Mouse (Mus musculus) midbrain, embryonic 15.5 days (tissue): Measurements from ENCODE around the gene Ccdc85c. TPM values are rescaled to one million over a fixed set of nuclear protein-coding genes. Genes with fewer than 3 reads are reported as not detected.

ENCODE experiments used
- ATAC-seq: fragments of 200-750 bp; cut with Nextera tagmentation; replicated peaks from 2 replicates; pipeline ENCODE4 v1.8.0; 2017; ENCODE audit warnings: moderate TSS enrichment
- H3K27ac ChIP-seq: fragments of 300-500 bp; sonication (generic); 2 replicates; pipeline ENCODE4 v1.5.1; 2015; ENCODE audit warnings: mild to moderate bottlenecking, inconsistent platforms
- H3K27me3 ChIP-seq: fragments of 300-500 bp; sonication (generic); replicated peaks from 2 replicates; pipeline ENCODE4 v1.6.1; 2015; ENCODE audit warnings: inconsistent platforms
- H3K36me3 ChIP-seq: fragments of 300-500 bp; sonication (generic); replicated peaks from 2 replicates; pipeline ENCODE4 v1.6.1; 2015; ENCODE audit warnings: inconsistent platforms
- H3K4me1 ChIP-seq: fragments of 300-500 bp; sonication (generic); 2 replicates; pipeline ENCODE4 v1.6.1; 2015; ENCODE audit warnings: inconsistent platforms
- H3K4me2 ChIP-seq: fragments of 300-500 bp; sonication (generic); 2 replicates; pipeline ENCODE4 v1.6.1; 2015; ENCODE audit warnings: inconsistent platforms, mild to moderate bottlenecking, moderate library complexity
- H3K4me3 ChIP-seq: fragments of 300-500 bp; sonication (generic); 2 replicates; pipeline ENCODE4 v1.5.1; 2015; ENCODE audit warnings: mild to moderate bottlenecking, inconsistent platforms
- H3K9ac ChIP-seq: fragments of 300-500 bp; sonication (generic); 2 replicates; pipeline ENCODE4 v1.6.1; 2015; ENCODE audit warnings: mild to moderate bottlenecking, inconsistent platforms
- H3K9me3 ChIP-seq: fragments of 300-500 bp; sonication (generic); 2 replicates; pipeline ENCODE4 v1.6.1; 2016; ENCODE audit warnings: inconsistent platforms
- WGBS: fragments of 180-500 bp; shearing (Covaris S2); methylation state at CpG from one replicate; pipeline ENCODE4 v1.1.7; 2015; ENCODE audit warnings: mixed read lengths; 5-methylcytosine and 5-hydroxymethylcytosine counted together
- polyA plus RNA-seq: library from polyadenylated mRNA; unstranded; fragments of >200 nt; fragmentation: Nextera tagmentation; extraction: Ambion mirVana; gene quantifications from 2 replicates; pipeline ENCODE4 v1.2.1, GENCODE M21; 2015

Ccdc85c gene
- polyA plus RNA-seq, 1 experiment from 2014 or later, result 15.8 TPM

DNA sequence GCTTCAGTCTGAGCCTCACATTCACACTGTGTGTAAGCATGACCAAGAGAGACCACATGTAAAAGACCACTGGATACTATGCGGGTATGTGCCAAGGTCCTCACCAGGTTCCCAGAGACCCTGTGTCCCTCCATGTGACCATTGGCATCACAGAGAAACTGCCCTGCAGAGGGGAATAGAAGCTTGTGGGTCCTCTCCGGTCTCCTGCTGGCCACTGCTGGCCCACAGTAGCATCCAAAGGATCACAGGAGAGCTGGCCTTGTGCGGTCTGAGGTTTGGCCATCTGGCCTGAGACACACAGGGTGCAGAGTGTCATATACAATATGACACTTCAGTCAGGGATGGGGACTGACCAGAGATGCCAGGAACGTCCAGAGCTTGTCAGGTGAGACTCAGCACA, 34.8 kb upstream of the Ccdc85c start:
- no peaks in the 10 kb centered on the region for H3K9me3 ChIP-seq
- WGBS, result 89% methylated on average over 4 of the region's 4 CpGs
- no peak for ATAC-seq
- H3K9ac ChIP-seq, result no peak overlapping the region
- peaks cover 14% of the 10 kb centered on the region for H3K4me1 ChIP-seq
- H3K4me2 ChIP-seq, result no peak overlapping the region
- H3K27ac ChIP-seq, result no peak overlapping the region
- H3K36me3 ChIP-seq, result no peaks in the 10 kb centered on the region
- H3K27me3 ChIP-seq, result peaks cover 5% of the 10 kb centered on the region; the same call in 1 of the 2 replicates
- H3K4me3 ChIP-seq, result no peak overlapping the region

DNA sequence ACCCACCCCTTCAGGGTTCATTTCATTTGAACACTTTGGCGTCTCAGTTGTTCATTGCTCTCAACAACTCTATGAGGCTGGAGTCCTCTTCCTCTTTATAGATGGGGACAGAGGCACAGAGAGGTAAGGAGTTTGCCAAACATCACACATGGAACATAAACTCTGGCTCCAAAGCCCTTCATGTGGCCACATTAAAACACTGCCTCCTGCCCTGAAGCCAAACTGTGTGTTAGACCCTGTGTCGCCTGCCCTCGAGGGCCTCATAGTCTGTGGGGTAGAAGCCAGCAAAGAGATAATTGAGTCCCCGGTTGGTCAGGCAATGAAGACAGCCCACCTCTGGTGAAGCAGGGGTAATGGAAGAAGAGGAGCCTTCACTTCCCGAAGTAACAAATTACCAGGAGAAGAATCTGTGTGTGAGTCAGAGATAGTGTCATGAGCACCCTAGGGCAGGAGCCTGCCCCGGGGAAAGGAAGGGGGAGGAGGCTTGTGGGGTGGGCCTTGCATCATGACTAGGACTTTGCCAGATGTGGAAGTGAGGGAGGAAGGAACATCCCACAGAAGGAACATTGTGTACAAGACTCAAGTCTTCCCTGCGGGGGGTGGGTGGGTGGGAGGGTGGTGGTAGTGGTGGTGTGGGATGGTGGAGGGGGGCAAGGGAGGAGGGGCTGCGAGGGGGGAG, 34.0 kb upstream of the Ccdc85c start:
- no peaks in the 10 kb centered on the region for H3K36me3 ChIP-seq
- H3K27me3 ChIP-seq, result peaks cover 5% of the 10 kb centered on the region; the same call in 1 of the 2 replicates
- H3K9me3 ChIP-seq, result no peaks in the 10 kb centered on the region
- peaks cover 14% of the 10 kb centered on the region for H3K4me1 ChIP-seq
- H3K9ac ChIP-seq, result no peak overlapping the region
- no peak for ATAC-seq
- 75% methylated on average over 8 of the region's 8 CpGs for WGBS
- H3K27ac ChIP-seq, result no peak overlapping the region
- no peak overlapping the region for H3K4me3 ChIP-seq
- H3K4me2 ChIP-seq, result no peak overlapping the region

DNA sequence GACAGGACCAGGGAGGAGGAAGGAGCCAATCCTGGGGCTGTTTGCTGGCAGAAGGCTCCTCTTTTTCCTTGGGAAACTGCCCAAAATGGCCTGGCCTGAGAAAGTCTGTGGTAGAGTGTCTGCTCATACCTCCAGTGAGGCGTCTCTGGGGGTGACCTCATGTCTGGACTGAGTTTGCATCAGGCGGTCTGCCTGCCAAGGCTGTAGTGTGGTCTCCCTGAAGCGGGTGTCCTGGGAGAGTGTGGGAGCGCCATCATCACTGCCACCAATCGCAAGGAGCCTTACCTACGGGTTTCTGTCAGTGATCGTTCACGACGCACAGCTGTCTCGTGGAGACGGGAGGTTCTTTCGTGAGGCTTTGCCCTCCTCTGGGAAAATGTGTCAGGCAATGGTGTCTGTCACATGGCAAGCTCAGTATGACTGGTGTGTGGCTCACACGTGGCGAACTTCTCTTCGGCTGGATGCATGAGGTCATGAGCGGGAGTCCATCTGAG, 33.2 kb upstream of the Ccdc85c start:
- ATAC-seq, result no peak
- H3K9me3 ChIP-seq, result no peaks in the 10 kb centered on the region
- H3K27ac ChIP-seq, result no peak overlapping the region
- peaks cover 14% of the 10 kb centered on the region for H3K4me1 ChIP-seq
- WGBS, result 87% methylated on average over 16 of the region's 16 CpGs
- H3K4me3 ChIP-seq, result no peak overlapping the region
- peaks cover 5% of the 10 kb centered on the region; the same call in 1 of the 2 replicates for H3K27me3 ChIP-seq
- no peak overlapping the region for H3K9ac ChIP-seq
- no peaks in the 10 kb centered on the region for H3K36me3 ChIP-seq
- no peak overlapping the region for H3K4me2 ChIP-seq

DNA sequence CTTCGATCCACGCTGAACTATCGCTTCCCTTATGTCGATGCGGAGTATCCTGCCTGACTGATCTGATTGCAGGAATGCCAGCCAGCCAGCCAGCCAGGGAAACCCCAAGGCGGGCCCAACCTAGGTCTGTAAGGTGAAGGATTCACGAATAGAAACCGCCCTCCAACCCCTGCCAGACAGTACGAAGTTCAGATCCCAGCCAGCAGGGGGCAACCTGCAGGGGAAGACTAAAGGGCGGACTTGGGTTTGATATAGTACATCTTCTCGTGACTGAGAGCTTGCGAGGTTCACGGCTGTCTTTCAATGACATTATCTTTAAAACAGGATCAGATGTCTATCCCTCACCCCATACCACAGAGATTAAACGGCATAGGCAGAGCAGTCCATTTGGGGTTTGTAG, 32.3 kb upstream of the Ccdc85c start:
- Histone ChIP-seq H3K9me3 (no peaks in the 10 kb centered on the region), H3K4me1 (peaks cover 14% of the 10 kb centered on the region), H3K4me3 (no peak overlapping the region), H3K36me3 (no peaks in the 10 kb centered on the region), H3K9ac (no peak overlapping the region), H3K27me3 (peaks cover 5% of the 10 kb centered on the region; the same call in 1 of the 2 replicates), H3K4me2 (no peak overlapping the region), H3K27ac (no peak overlapping the region)
- no peak for ATAC-seq
- WGBS, result 27% methylated on average over 14 of the region's 14 CpGs

DNA sequence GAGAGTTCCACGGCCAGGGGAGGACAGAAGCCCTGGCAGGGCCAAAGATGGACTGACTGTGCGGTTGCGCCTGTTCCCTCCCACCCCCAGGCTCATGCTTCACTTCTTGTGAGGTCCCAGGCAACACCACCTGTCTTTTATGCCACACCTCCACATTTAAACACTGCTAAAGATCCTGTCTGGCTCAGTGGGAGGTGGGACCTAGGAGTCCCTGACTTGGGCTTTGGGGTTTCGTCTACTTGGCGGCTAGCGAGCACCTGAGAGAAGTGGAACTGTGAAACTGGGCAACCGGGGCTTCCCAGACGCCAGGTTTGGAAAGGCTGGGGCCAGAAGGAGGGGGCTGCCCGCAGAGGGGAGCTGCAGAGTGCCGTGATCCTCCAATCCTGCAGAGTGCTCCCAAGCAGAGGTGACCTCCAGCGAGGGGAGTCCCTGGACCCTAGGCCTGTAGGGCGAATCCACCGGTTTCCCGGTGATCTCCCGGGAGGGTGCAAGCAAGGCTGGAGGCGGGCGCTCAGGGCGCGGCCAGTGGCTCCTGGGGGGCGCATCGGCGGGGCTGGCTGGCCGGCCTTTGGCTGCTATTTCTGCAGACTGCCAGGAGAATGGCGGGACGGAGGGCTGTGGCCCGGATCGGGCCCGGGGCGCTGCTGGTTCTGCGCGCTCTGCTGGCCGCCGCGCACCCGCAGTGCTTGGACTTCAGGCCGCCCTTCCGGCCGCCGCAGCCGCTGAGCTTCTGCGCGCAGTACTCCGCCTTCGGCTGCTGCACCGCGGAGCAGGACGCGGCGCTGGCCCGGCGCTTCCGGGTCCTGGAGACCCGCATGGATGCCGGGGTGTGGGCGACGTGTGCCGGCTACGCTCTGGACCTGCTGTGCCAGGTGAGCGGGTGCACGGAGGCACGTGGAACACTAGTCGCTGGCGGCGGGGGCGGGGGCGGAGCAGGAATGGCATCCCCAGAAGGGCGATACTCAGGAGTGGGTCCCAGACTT, 30.9 kb upstream of the Ccdc85c start, which contains the start of gene Hhipl1:
Gene Hhipl1, plus strand, starts transcription at position 459 of the 983 bp plus-strand sequence.
- WGBS, result 4% methylated on average over 66 of the region's 67 CpGs
- Histone ChIP-seq H3K36me3 (no peaks in the 10 kb centered on the region), H3K27me3 (peaks cover 5% of the 10 kb centered on the region; the same call in 1 of the 2 replicates), H3K4me3 (peak within 1 kb of the TSS; percentile 54), H3K4me2 (peak within 1 kb of the TSS; percentile 98), H3K27ac (peak within 1 kb of the TSS; percentile 36), H3K4me1 (peaks cover 14% of the 10 kb centered on the region), H3K9me3 (no peaks in the 10 kb centered on the region), H3K9ac (peak within 1 kb of the TSS; percentile 64)
- peak; percentile 66 for ATAC-seq

DNA sequence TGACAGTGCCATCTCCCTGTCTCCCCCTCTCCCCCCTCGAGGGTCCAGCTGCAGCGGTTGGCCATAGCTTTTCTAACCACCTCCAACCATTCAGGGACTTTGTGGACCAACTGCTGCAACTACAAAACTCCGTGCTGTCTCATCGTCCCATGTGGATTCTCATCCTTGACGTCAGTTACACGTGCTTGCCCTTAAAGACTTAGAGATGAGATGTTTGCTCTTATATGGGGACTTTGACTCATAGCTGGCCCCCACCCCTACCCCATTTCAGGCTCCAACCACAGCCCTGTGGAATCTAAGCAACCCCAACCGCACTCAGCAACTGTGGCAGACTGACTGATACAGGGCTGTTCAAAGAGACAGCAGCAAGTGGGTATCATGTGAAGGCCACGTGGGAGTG, 29.9 kb upstream of the Ccdc85c start:
- Histone ChIP-seq H3K27me3 (peaks cover 5% of the 10 kb centered on the region; the same call in 1 of the 2 replicates), H3K4me1 (peaks cover 10% of the 10 kb centered on the region), H3K4me3 (no peak overlapping the region), H3K36me3 (no peaks in the 10 kb centered on the region), H3K9me3 (no peaks in the 10 kb centered on the region), H3K27ac (no peak overlapping the region), H3K9ac (no peak overlapping the region), H3K4me2 (no peak overlapping the region)
- ATAC-seq, result no peak
- WGBS, result 85% methylated on average over 8 of the region's 8 CpGs

DNA sequence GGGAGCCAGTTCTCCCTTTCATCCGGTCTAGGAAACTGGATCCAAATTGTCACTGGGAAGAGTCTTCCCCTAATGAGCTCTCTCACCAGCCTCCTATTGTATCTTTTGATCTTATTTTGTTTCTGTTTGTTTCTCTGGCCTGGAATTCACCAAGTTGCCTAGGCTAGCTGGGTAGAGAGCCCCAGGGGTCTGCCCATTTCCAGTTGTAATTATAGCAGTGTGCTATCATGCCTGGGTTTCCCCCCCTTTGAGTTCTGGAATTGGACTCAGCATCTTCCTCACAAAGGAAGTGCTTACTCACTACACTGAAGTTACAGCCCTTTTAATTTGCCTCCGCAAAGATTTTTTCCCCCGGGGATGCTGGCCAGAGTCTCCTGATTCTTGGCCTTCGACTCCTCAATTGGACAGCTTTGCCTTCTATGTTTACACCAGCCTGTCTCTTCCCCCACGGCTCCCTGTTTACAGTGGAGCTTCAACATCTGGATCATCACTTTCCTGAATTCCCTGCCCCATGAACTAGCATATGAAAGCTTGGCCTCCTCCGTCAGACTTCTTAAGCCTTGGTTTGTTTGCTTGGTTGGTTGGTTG, 28.6 kb upstream of the Ccdc85c start:
- no peak overlapping the region for H3K4me3 ChIP-seq
- no peaks in the 10 kb centered on the region for H3K9me3 ChIP-seq
- no peaks in the 10 kb centered on the region for H3K36me3 ChIP-seq
- H3K27ac ChIP-seq, result no peak overlapping the region
- H3K9ac ChIP-seq, result no peak overlapping the region
- 65% methylated on average over 6 of the region's 6 CpGs for WGBS
- no peak overlapping the region for H3K4me2 ChIP-seq
- ATAC-seq, result no peak
- H3K4me1 ChIP-seq, result peaks cover 10% of the 10 kb centered on the region
- peaks cover 5% of the 10 kb centered on the region; the same call in 1 of the 2 replicates for H3K27me3 ChIP-seq

DNA sequence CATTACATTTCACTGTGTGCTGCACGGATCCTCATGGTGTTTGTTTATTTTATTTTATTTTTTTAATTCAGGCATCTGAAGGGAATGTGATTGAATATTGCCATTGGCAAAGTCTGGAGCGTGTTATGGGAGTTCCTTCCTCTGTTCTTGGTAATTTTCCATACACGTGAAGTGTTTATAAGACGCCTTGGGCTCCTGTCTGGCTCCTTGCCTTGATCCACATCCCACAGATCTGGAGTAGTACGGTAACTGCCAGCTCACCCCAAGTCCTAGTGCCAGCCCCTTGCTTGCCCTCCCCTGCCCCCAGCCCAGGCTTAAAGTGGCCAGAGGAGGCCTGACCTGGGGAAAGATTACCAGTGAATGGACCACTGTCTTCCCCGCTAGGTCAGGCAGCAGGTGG, 25.8 kb upstream of the Ccdc85c start:
- no peak overlapping the region for H3K9ac ChIP-seq
- H3K4me2 ChIP-seq, result no peak overlapping the region
- peaks cover 5% of the 10 kb centered on the region; the same call in 1 of the 2 replicates for H3K27me3 ChIP-seq
- H3K4me1 ChIP-seq, result peaks cover 5% of the 10 kb centered on the region; the same call in 1 of the 2 replicates
- H3K9me3 ChIP-seq, result no peaks in the 10 kb centered on the region
- WGBS, result 77% methylated on average over 6 of the region's 6 CpGs
- no peak for ATAC-seq
- no peak overlapping the region for H3K4me3 ChIP-seq
- no peaks in the 10 kb centered on the region for H3K36me3 ChIP-seq
- no peak overlapping the region for H3K27ac ChIP-seq

DNA sequence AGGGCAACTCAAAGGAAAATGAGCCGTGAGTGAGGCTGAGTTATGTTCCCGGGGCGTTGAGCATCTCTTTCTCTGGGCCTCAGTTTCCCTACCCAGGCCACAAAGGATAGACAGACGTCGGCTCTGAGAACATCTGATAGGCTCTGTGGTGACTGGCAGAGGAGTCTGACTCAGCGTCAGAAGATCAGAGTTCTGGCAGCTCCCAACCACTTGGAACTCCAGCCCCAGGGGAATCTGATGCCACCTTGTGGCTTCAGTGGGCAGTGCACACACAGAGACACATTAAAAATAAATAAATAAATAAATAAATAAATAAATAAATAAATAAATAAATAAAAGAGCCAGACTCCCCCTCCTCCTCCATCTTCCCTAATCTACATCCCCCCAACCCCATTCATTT, 21.8 kb upstream of the Ccdc85c start:
- 86% methylated on average over 6 of the region's 6 CpGs for WGBS
- Histone ChIP-seq H3K4me1 (peaks cover 9% of the 10 kb centered on the region), H3K27ac (no peak overlapping the region), H3K9ac (no peak overlapping the region), H3K9me3 (no peaks in the 10 kb centered on the region), H3K4me3 (no peak overlapping the region), H3K4me2 (no peak overlapping the region), H3K27me3 (no peaks in the 10 kb centered on the region), H3K36me3 (no peaks in the 10 kb centered on the region)
- no peak for ATAC-seq

DNA sequence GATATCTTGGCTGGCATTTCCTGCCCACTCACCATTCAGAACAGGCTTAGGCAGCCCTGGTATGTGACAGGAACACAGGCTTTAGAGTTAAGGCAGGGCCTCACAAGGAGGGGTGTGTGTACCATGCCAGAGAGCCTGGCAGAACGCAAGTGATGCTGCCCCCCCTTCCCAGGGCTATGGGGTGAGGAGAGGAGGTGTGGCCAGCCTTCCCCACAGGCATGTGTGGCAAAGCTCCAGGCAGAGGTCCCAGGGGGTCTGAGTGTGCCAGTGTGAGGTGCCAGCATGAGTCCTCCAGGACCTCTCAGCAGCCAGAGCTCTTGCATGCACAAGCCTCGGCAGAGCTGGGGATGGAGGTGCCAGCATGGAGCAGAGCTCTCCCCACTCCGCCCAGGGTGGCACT, 19.4 kb upstream of the Ccdc85c start:
- no peaks in the 10 kb centered on the region for H3K9me3 ChIP-seq
- no peaks in the 10 kb centered on the region for H3K36me3 ChIP-seq
- no peaks in the 10 kb centered on the region for H3K27me3 ChIP-seq
- peaks cover 10% of the 10 kb centered on the region for H3K4me1 ChIP-seq
- H3K4me3 ChIP-seq, result no peak overlapping the region
- 71% methylated on average over 3 of the region's 3 CpGs for WGBS
- no peak overlapping the region for H3K27ac ChIP-seq
- no peak overlapping the region for H3K4me2 ChIP-seq
- ATAC-seq, result 0 out of 2 replicates have a peak, but pooled peaks have one; percentile 17
- no peak overlapping the region for H3K9ac ChIP-seq

DNA sequence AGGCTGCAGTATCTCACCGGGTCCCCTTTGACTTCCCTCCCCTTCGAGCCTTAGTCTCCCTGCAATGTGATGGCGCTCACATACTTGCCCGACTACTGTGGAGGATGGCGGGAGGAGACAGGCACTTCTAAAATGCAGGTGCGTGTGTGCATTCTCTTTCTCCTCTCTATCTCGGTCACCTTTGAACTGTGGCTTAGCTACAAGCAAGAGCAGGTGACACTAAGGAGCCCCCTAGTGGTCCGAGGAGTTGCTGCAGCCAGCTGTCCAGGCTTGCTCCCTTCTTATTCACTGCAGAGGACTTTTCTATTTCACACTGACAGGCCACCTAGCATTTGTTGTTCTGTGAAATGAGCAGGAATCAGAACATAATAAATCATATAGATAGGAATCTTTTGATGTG, 17.7 kb upstream of the Ccdc85c start:
- Histone ChIP-seq H3K27ac (0 out of 2 replicates have a peak overlapping the region, but pooled peaks have one; percentile 18), H3K36me3 (no peaks in the 10 kb centered on the region), H3K9ac (no peak overlapping the region), H3K4me2 (peak overlapping the region; percentile 38), H3K4me1 (peaks cover 10% of the 10 kb centered on the region), H3K27me3 (no peaks in the 10 kb centered on the region), H3K9me3 (no peaks in the 10 kb centered on the region), H3K4me3 (0 out of 2 replicates have a peak overlapping the region, but pooled peaks have one; percentile 8)
- 7% methylated on average over 8 of the region's 8 CpGs for WGBS
- ATAC-seq, result peak; percentile 75

DNA sequence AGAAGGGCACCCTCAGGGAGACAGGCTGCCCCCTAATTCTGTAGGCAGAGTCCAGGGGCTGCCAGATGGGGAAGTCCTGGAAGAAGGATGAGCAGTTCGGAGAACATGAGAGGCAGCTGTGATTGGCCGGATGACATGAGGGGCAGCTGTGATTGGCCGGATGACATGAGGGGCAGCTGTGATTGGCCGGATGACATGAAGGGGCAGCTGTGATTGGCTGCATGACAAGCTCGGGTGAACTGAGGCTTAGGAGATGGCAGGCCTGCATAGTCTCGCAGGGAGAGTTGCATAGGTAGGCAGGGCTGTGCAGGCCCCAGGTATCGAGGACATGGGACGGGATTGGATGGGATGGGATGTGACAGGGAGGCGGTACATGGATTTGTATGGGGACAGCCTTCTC, 17.2 kb upstream of the Ccdc85c start:
- Histone ChIP-seq H3K4me1 (peaks cover 10% of the 10 kb centered on the region), H3K36me3 (no peaks in the 10 kb centered on the region), H3K4me3 (0 out of 2 replicates have a peak overlapping the region, but pooled peaks have one; percentile 8), H3K9ac (no peak overlapping the region), H3K4me2 (peak overlapping the region; percentile 38), H3K9me3 (no peaks in the 10 kb centered on the region), H3K27me3 (no peaks in the 10 kb centered on the region), H3K27ac (0 out of 2 replicates have a peak overlapping the region, but pooled peaks have one; percentile 18)
- WGBS, result 8% methylated on average over 9 of the region's 9 CpGs
- peak; percentile 83 for ATAC-seq
